Mouse (Mus musculus): ENCODE measurements around the gene Layn. TPM values are rescaled to one million over a fixed set of nuclear protein-coding genes. Genes with fewer than 3 reads are reported as not detected.

The Layn gene
- total RNA-seq, 1 experiment = 2.8 TPM

DNA sequence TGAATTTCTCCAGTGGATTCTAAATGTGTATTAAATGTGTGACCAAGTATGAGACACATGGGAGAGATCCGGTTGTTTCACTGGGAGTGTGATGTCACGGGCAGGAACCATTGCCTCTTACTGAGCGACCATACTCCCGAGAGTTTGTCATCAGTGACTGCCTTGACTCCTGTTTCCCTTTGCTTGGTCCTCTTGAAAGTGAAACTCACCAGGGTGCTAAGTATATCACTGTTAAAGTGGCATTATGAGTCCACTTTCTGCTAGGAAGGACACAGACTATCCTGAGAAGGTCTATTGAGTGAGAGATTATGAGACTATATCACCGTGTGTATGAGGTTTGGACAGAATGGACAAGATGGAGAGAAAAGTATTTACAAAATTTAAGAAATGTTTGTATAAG is 4.7 kb upstream of the Layn start:
- Histone ChIP-seq H3K4me1 (ENCODE audit: control insufficient read depth in 2 of 2, insufficient read depth in 2 of 2, low read length in 2 of 2, poor library complexity in 1 of 2) (0 out of 4 replicates have a peak, but pooled peaks cover 1 to 2% of the 10 kb centered on the region in 2 experiments), H3K36me3 (ENCODE audit: control insufficient read depth, insufficient read depth, low read length, poor library complexity, severe bottlenecking) (no peaks in the 10 kb centered on the region), H3K9me3 (ENCODE audit: control insufficient read depth, insufficient read depth, low read depth, low read length) (no peaks in the 10 kb centered on the region), H3K4me3 (ENCODE audit: insufficient read depth in 1 of 2, low read depth in 1 of 2, low read length in 2 of 2, poor library complexity in 1 of 2, severe bottlenecking in 1 of 2) (no peak overlapping the region), H3K9ac (ENCODE audit: insufficient read depth, low read depth, low read length, poor library complexity, severe bottlenecking) (no peak overlapping the region), H3K27ac (ENCODE audit: insufficient read depth, low read depth, low read length, poor library complexity, severe bottlenecking) (no peak overlapping the region)
- no peak for TF ChIP-seq MAFK (IDR thresholded peaks at IDR 0.05; ENCODE audit: insufficient read depth, low read depth, low read length)
- TF ChIP-seq HCFC1 (IDR thresholded peaks at IDR 0.05; ENCODE audit: borderline replicate concordance, insufficient read depth, low read length) = no peak
- no peak for TF ChIP-seq ZNF384 (IDR thresholded peaks at IDR 0.05; ENCODE audit: low read depth, low read length)
- no peak for TF ChIP-seq CHD2 (IDR thresholded peaks at IDR 0.05; ENCODE audit: low read depth, low read length)
- TF ChIP-seq ZC3H11A (IDR thresholded peaks at IDR 0.05; ENCODE audit: borderline replicate concordance, low read depth, low read length) = no peak
- DNase-seq (ENCODE audit: low read depth, low spot score) = no peak
- in situ Hi-C loops (cut with MboI; ENCODE audit: low sequenced_read_pairs in 2 of 2, unreplicated experiment in 2 of 2) = no loop called here

DNA sequence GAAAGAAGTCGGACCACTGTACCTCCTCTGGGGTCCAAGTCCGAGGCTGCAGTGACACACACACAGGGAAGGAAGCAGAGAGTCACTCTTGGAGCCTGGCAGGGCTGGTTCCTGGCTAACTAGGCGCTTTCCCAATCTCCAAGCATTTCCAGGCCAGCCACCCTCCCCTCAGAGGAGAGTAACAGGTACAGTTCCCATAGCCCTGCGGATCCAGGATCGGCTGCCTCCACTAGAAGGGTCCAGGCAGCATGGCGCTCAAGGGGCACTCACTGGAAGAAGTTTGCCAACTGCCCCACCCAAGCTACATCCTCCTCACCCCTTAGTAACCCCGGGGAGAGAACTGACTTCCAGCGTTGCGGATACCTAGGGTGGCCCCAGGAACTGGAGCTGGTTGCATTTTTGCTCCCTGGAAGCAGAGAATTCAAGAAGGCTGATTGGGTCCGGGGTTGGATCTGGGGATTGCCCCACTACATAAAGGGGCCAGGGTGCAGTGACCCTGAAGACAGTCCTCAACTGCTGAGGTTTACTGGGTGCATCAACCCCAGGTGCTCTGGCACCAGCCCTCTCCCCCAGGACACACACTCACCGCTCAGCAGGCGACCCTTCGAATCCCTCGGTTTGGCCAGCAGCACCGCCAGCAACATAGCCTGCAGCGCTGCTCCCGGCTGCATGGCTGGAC is 455 bp downstream of the Layn start:
- TF ChIP-seq CHD2 (IDR thresholded peaks at IDR 0.05; ENCODE audit: low read depth, low read length) = no peak
- TF ChIP-seq HCFC1 (IDR thresholded peaks at IDR 0.05; ENCODE audit: borderline replicate concordance, insufficient read depth, low read length) = no peak
- TF ChIP-seq MAFK (IDR thresholded peaks at IDR 0.05; ENCODE audit: insufficient read depth, low read depth, low read length) = no peak
- TF ChIP-seq ZC3H11A (IDR thresholded peaks at IDR 0.05; ENCODE audit: borderline replicate concordance, low read depth, low read length) = no peak
- TF ChIP-seq ZNF384 (IDR thresholded peaks at IDR 0.05; ENCODE audit: low read depth, low read length) = no peak
- in situ Hi-C loops (cut with MboI; ENCODE audit: low sequenced_read_pairs in 2 of 2, unreplicated experiment in 2 of 2) = no loop called here
- DNase-seq (ENCODE audit: low read depth, low spot score) = peak; percentile 11
- H3K9me3 ChIP-seq (ENCODE audit: control insufficient read depth, insufficient read depth, low read depth, low read length) = no peaks in the 10 kb centered on the region
- H3K4me1 ChIP-seq (ENCODE audit: control insufficient read depth in 2 of 2, insufficient read depth in 2 of 2, low read length in 2 of 2, poor library complexity in 1 of 2) = 0 out of 4 replicates have a peak, but pooled peaks cover 1 to 2% of the 10 kb centered on the region in 2 experiments
- H3K9ac ChIP-seq (ENCODE audit: insufficient read depth, low read depth, low read length, poor library complexity, severe bottlenecking) = peak overlapping the region; percentile 16; the same call in 1 of the 2 replicates
- no peak overlapping the region for H3K27ac ChIP-seq (ENCODE audit: insufficient read depth, low read depth, low read length, poor library complexity, severe bottlenecking)
- H3K36me3 ChIP-seq (ENCODE audit: control insufficient read depth, insufficient read depth, low read length, poor library complexity, severe bottlenecking) = no peaks in the 10 kb centered on the region
- H3K4me3 ChIP-seq (ENCODE audit: insufficient read depth in 1 of 2, low read depth in 1 of 2, low read length in 2 of 2, poor library complexity in 1 of 2, severe bottlenecking in 1 of 2) = peak overlapping the region; percentile 67 to 79

DNA sequence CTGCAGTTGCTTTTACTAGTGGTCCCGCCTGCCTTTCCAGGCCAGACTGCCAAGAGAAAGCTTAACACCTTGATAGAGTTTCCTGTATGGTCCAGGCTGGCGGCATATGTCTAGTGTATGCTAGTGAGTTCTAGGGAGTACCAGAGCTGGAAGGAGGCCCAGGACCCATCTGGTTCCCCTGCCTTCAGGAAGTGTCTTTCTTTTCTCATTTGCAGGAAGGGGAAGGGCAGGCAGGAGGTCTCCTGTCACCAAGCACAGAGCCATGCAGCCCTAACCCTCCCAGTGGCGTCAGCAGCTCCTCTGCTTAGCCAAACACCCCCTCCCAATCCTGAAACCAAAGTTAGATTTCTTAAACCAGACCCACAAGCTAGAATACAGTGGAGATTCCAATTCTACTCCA is 1.1 kb downstream of the Layn start:
- peak overlapping the region in 1 of 2 experiments; percentile 36; a peak in 1 of 4 replicates for H3K4me3 ChIP-seq (ENCODE audit: insufficient read depth in 1 of 2, low read depth in 1 of 2, low read length in 2 of 2, poor library complexity in 1 of 2, severe bottlenecking in 1 of 2)
- H3K9ac ChIP-seq (ENCODE audit: insufficient read depth, low read depth, low read length, poor library complexity, severe bottlenecking) = no peak overlapping the region
- TF ChIP-seq ZC3H11A (IDR thresholded peaks at IDR 0.05; ENCODE audit: borderline replicate concordance, low read depth, low read length) = no peak
- no peak for TF ChIP-seq ZNF384 (IDR thresholded peaks at IDR 0.05; ENCODE audit: low read depth, low read length)
- no peak for TF ChIP-seq MAFK (IDR thresholded peaks at IDR 0.05; ENCODE audit: insufficient read depth, low read depth, low read length)
- TF ChIP-seq HCFC1 (IDR thresholded peaks at IDR 0.05; ENCODE audit: borderline replicate concordance, insufficient read depth, low read length) = no peak
- no peak for TF ChIP-seq CHD2 (IDR thresholded peaks at IDR 0.05; ENCODE audit: low read depth, low read length)
- H3K27ac ChIP-seq (ENCODE audit: insufficient read depth, low read depth, low read length, poor library complexity, severe bottlenecking) = no peak overlapping the region
- in situ Hi-C loops (cut with MboI; ENCODE audit: low sequenced_read_pairs in 2 of 2, unreplicated experiment in 2 of 2) = no loop called here
- no peaks in the 10 kb centered on the region for H3K36me3 ChIP-seq (ENCODE audit: control insufficient read depth, insufficient read depth, low read length, poor library complexity, severe bottlenecking)
- H3K4me1 ChIP-seq (ENCODE audit: control insufficient read depth in 2 of 2, insufficient read depth in 2 of 2, low read length in 2 of 2, poor library complexity in 1 of 2) = 0 out of 4 replicates have a peak, but pooled peaks cover 1 to 2% of the 10 kb centered on the region in 2 experiments
- DNase-seq (ENCODE audit: low read depth, low spot score) = peak; percentile 4
- no peaks in the 10 kb centered on the region for H3K9me3 ChIP-seq (ENCODE audit: control insufficient read depth, insufficient read depth, low read depth, low read length)

DNA sequence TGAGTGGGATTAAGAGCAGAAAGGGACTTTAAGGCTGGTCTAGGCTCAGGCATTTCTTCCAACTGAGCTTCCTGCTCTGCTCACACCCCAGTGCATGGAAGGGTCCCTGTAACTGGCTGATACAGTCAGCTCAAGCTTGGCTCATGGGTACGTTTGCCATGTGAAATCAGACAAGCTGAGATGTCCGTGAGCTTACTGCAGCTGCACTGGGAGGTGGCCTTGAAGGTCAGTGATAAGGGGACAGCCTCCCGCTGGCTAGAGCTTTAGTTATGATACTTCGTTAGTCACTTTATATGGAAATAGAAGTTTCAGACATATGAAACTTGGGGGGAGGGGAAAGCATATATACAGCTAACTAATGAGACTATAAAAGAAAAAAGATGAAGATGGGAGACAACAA is 6.1 kb downstream of the Layn start:
- no peak overlapping the region for H3K27ac ChIP-seq (ENCODE audit: insufficient read depth, low read depth, low read length, poor library complexity, severe bottlenecking)
- no peak overlapping the region for H3K4me3 ChIP-seq (ENCODE audit: insufficient read depth in 1 of 2, low read depth in 1 of 2, low read length in 2 of 2, poor library complexity in 1 of 2, severe bottlenecking in 1 of 2)
- in situ Hi-C loops (cut with MboI; ENCODE audit: low sequenced_read_pairs in 2 of 2, unreplicated experiment in 2 of 2) = no loop called here
- no peaks in the 10 kb centered on the region for H3K36me3 ChIP-seq (ENCODE audit: control insufficient read depth, insufficient read depth, low read length, poor library complexity, severe bottlenecking)
- H3K9me3 ChIP-seq (ENCODE audit: control insufficient read depth, insufficient read depth, low read depth, low read length) = no peaks in the 10 kb centered on the region
- H3K4me1 ChIP-seq (ENCODE audit: control insufficient read depth in 2 of 2, insufficient read depth in 2 of 2, low read length in 2 of 2, poor library complexity in 1 of 2) = no peaks in the 10 kb centered on the region
- no peak for DNase-seq (ENCODE audit: low read depth, low spot score)
- no peak overlapping the region for H3K9ac ChIP-seq (ENCODE audit: insufficient read depth, low read depth, low read length, poor library complexity, severe bottlenecking)
- TF ChIP-seq ZNF384 (IDR thresholded peaks at IDR 0.05; ENCODE audit: low read depth, low read length) = no peak
- TF ChIP-seq HCFC1 (IDR thresholded peaks at IDR 0.05; ENCODE audit: borderline replicate concordance, insufficient read depth, low read length) = no peak
- no peak for TF ChIP-seq CHD2 (IDR thresholded peaks at IDR 0.05; ENCODE audit: low read depth, low read length)
- no peak for TF ChIP-seq ZC3H11A (IDR thresholded peaks at IDR 0.05; ENCODE audit: borderline replicate concordance, low read depth, low read length)
- TF ChIP-seq MAFK (IDR thresholded peaks at IDR 0.05; ENCODE audit: insufficient read depth, low read depth, low read length) = no peak

Data from ES-E14 (cell line).